Mouse (Mus musculus) C2C12 (cell line): ENCODE results near the gene Arrdc4.

Experiments used
- CEBPB ChIP-seq: IDR thresholded peaks from one replicate; pipeline ENCODE4 v1.6.1; 2011; ENCODE audit warnings: low read depth, mild to moderate bottlenecking, control low read depth, moderate library complexity
- CTCF ChIP-seq: IDR thresholded peaks from one replicate; pipeline ENCODE4 v1.5.1; 2011; ENCODE audit not compliant: control insufficient read depth, insufficient read depth, insufficient read length
- MAX ChIP-seq: IDR thresholded peaks from one replicate; pipeline ENCODE4 v1.6.1; 2011; ENCODE audit warnings: mild to moderate bottlenecking, control low read depth
- MYOD1 ChIP-seq: IDR thresholded peaks from one replicate; pipeline ENCODE4 v1.6.1; 2011; ENCODE audit warnings: low read depth; ENCODE audit not compliant: control insufficient read depth, insufficient read length
- MYOG ChIP-seq: IDR thresholded peaks from one replicate; pipeline ENCODE4 v1.6.1; 2011; ENCODE audit not compliant: control insufficient read depth, insufficient read length; ENCODE audit errors: extremely low read depth
- USF1 ChIP-seq: IDR thresholded peaks from one replicate; pipeline ENCODE4 v1.6.1; 2011; ENCODE audit warnings: low read depth, mild to moderate bottlenecking, control low read depth, moderate library complexity

DNA sequence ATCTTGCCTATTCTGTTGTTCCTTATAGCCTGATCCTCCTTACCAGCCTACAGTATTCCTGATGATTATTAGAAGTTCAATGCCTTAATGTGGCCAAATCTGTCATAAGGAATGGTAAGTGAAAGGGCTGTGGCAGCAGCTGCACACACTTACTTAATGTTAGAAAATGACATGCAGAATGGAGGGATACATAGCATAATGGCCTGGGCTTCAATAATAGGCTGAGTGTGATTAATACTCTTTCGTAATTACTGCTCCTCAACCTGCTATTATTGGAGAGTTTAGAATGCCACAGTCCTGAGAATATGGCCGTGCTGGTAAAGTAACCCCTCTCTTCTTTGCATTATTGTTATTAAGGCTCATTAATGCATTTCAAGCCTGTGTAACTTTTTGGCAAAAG lies 4.8 kb downstream of the Arrdc4 start:
- TF ChIP-seq CTCF: no peak
- no peak for TF ChIP-seq MAX
- no peak for TF ChIP-seq MYOG
- TF ChIP-seq CEBPB: no peak
- TF ChIP-seq USF1: no peak
- no peak for TF ChIP-seq MYOD1
